Mouse (Mus musculus) midbrain, embryonic 13.5 days (tissue): ENCODE measurements at regions not wholly inside any gene's neighbourhood (a gene's known extent, or its start where the extent isn't known, plus 50 kb on each side); places are given as distances from the start of the nearest gene placed in this dataset.
"Not testable (repeated sequence)": the region's sequence is repeated elsewhere in the genome, so short reads cannot be mapped to it uniquely, and the experiment has no call there.

Source experiments
- ATAC-seq: fragments of 200-750 bp; cut with Nextera tagmentation; 2 replicates; pipeline ENCODE4 v1.8.0; 2017; ENCODE audit warnings: mild to moderate bottlenecking, moderate TSS enrichment, moderate library complexity
- H3K27ac ChIP-seq: fragments of 300-500 bp; sonication (generic); 2 replicates; pipeline ENCODE4 v1.5.1; 2015; ENCODE audit warnings: inconsistent platforms, mild to moderate bottlenecking, moderate library complexity
- H3K27me3 ChIP-seq: fragments of 300-500 bp; sonication (generic); 2 replicates; pipeline ENCODE4 v1.6.1; 2015; ENCODE audit warnings: mild to moderate bottlenecking, inconsistent platforms
- H3K36me3 ChIP-seq: fragments of 300-500 bp; sonication (generic); 2 replicates; pipeline ENCODE4 v1.6.1; 2015; ENCODE audit warnings: mild to moderate bottlenecking, inconsistent platforms
- H3K4me1 ChIP-seq: fragments of 300-500 bp; sonication (generic); replicated peaks from 2 replicates; pipeline ENCODE4 v1.6.1; 2015; ENCODE audit warnings: inconsistent platforms
- H3K4me2 ChIP-seq: fragments of 300-500 bp; sonication (generic); replicated peaks from 2 replicates; pipeline ENCODE4 v1.6.1; 2015; ENCODE audit warnings: moderate library complexity, mild to moderate bottlenecking, inconsistent platforms
- H3K4me3 ChIP-seq: fragments of 300-500 bp; sonication (generic); replicated peaks from 2 replicates; pipeline ENCODE4 v1.5.1; 2015; ENCODE audit warnings: mild to moderate bottlenecking, inconsistent platforms
- H3K9ac ChIP-seq: fragments of 300-500 bp; sonication (generic); replicated peaks from 2 replicates; pipeline ENCODE4 v1.6.1; 2015; ENCODE audit warnings: mild to moderate bottlenecking, inconsistent platforms
- H3K9me3 ChIP-seq: fragments of 300-500 bp; sonication (generic); 2 replicates; pipeline ENCODE4 v1.6.1; 2016; ENCODE audit warnings: mild to moderate bottlenecking, inconsistent platforms
- WGBS: fragments of 180-500 bp; shearing (Covaris S2); methylation state at CpG from one replicate; pipeline ENCODE4 v1.1.7; 2015; 5-methylcytosine and 5-hydroxymethylcytosine counted together

GRCm38 (mm10) chr1:80969927-80970326, 106.8 kb upstream of the Nyap2 start:
- no peak for ATAC-seq
- no peaks in the 10 kb centered on the region for H3K27me3 ChIP-seq
- H3K4me1 ChIP-seq, result no peaks in the 10 kb centered on the region
- no peaks in the 10 kb centered on the region for H3K36me3 ChIP-seq
- no peaks in the 10 kb centered on the region for H3K9me3 ChIP-seq
- no peak overlapping the region for H3K4me2 ChIP-seq
- H3K4me3 ChIP-seq, result no peak overlapping the region
- H3K9ac ChIP-seq, result no peak overlapping the region
- no peak overlapping the region for H3K27ac ChIP-seq

GRCm38 (mm10) chr1:80969194-80969593, 107.6 kb upstream of the Nyap2 start:
- Histone ChIP-seq H3K4me3 (no peak overlapping the region), H3K9ac (no peak overlapping the region), H3K4me1 (no peaks in the 10 kb centered on the region), H3K27me3 (no peaks in the 10 kb centered on the region), H3K9me3 (no peaks in the 10 kb centered on the region), H3K4me2 (no peak overlapping the region), H3K36me3 (no peaks in the 10 kb centered on the region), H3K27ac (no peak overlapping the region)
- ATAC-seq, result no peak
- WGBS, result 80% methylated on average over 1 of the region's 1 CpGs

GRCm38 (mm10) chr1:80965792-80966191, 111.0 kb upstream of the Nyap2 start:
- Histone ChIP-seq H3K4me3 (no peak overlapping the region), H3K27ac (no peak overlapping the region), H3K4me2 (no peak overlapping the region), H3K4me1 (no peaks in the 10 kb centered on the region), H3K36me3 (no peaks in the 10 kb centered on the region), H3K9me3 (no peaks in the 10 kb centered on the region), H3K27me3 (no peaks in the 10 kb centered on the region), H3K9ac (no peak overlapping the region)
- 89% methylated on average over 2 of the region's 2 CpGs for WGBS
- no peak for ATAC-seq

- H3K27me3 ChIP-seq, result no peaks in the 10 kb centered on the region
- H3K4me2 ChIP-seq, result no peak overlapping the region
- no peaks in the 10 kb centered on the region for H3K36me3 ChIP-seq
- H3K4me3 ChIP-seq, result no peak overlapping the region
- WGBS, result 91% methylated on average over 5 of the region's 5 CpGs
- H3K4me1 ChIP-seq, result no peaks in the 10 kb centered on the region
- H3K27ac ChIP-seq, result no peak overlapping the region
- no peak for ATAC-seq
- no peaks in the 10 kb centered on the region for H3K9me3 ChIP-seq
- H3K9ac ChIP-seq, result no peak overlapping the region
Measured at GRCm38 (mm10) chr1:80964376-80964775, 112.4 kb upstream of the Nyap2 start.

GRCm38 (mm10) chr1:80963838-80964237, 112.9 kb upstream of the Nyap2 start:
- Histone ChIP-seq H3K4me2 (no peak overlapping the region), H3K36me3 (no peaks in the 10 kb centered on the region), H3K4me1 (no peaks in the 10 kb centered on the region), H3K4me3 (no peak overlapping the region), H3K27me3 (no peaks in the 10 kb centered on the region), H3K9ac (no peak overlapping the region), H3K9me3 (no peaks in the 10 kb centered on the region), H3K27ac (no peak overlapping the region)
- ATAC-seq, result no peak
- WGBS, result 84% methylated on average over 1 of the region's 1 CpGs

GRCm38 (mm10) chr1:80950406-80950805, 126.3 kb upstream of the Nyap2 start:
- no peak overlapping the region for H3K4me3 ChIP-seq
- H3K9me3 ChIP-seq, result no peaks in the 10 kb centered on the region
- H3K27me3 ChIP-seq, result no peaks in the 10 kb centered on the region
- ATAC-seq, result no peak
- no peak overlapping the region for H3K9ac ChIP-seq
- 90% methylated on average over 4 of the region's 4 CpGs for WGBS
- H3K27ac ChIP-seq, result no peak overlapping the region
- H3K36me3 ChIP-seq, result no peaks in the 10 kb centered on the region
- no peak overlapping the region for H3K4me2 ChIP-seq
- H3K4me1 ChIP-seq, result no peaks in the 10 kb centered on the region

- H3K4me2 ChIP-seq, H3K36me3 ChIP-seq, H3K4me3 ChIP-seq, H3K4me1 ChIP-seq, H3K9me3 ChIP-seq, H3K27ac ChIP-seq, H3K27me3 ChIP-seq, H3K9ac ChIP-seq, ATAC-seq: not testable (repeated sequence)
Measured at GRCm38 (mm10) chr1:80946049-80946448, 130.7 kb upstream of the Nyap2 start.

- no peaks in the 10 kb centered on the region for H3K36me3 ChIP-seq
- no peak overlapping the region for H3K4me2 ChIP-seq
- H3K9me3 ChIP-seq, result no peaks in the 10 kb centered on the region
- no peaks in the 10 kb centered on the region for H3K4me1 ChIP-seq
- no peak overlapping the region for H3K27ac ChIP-seq
- ATAC-seq, result no peak
- H3K27me3 ChIP-seq, result no peaks in the 10 kb centered on the region
- WGBS, result 55% methylated on average over 4 of the region's 4 CpGs
- H3K9ac ChIP-seq, result no peak overlapping the region
- H3K4me3 ChIP-seq, result no peak overlapping the region
Measured at GRCm38 (mm10) chr1:80939372-80939771, 137.4 kb upstream of the Nyap2 start.

GRCm38 (mm10) chr1:80899281-80899680, 141.0 kb upstream of the Dock10 start:
- H3K4me1 ChIP-seq, result no peaks in the 10 kb centered on the region
- no peak overlapping the region for H3K27ac ChIP-seq
- no peak overlapping the region for H3K4me3 ChIP-seq
- H3K9me3 ChIP-seq, result no peaks in the 10 kb centered on the region
- WGBS, result 72% methylated on average over 4 of the region's 4 CpGs
- H3K36me3 ChIP-seq, result no peaks in the 10 kb centered on the region
- no peaks in the 10 kb centered on the region for H3K27me3 ChIP-seq
- no peak overlapping the region for H3K4me2 ChIP-seq
- H3K9ac ChIP-seq, result no peak overlapping the region
- ATAC-seq, result no peak

GRCm38 (mm10) chr1:80874140-80874849, 116.0 kb upstream of the Dock10 start:
- Histone ChIP-seq H3K27ac (no peak overlapping the region), H3K4me1 (no peaks in the 10 kb centered on the region), H3K4me3 (no peak overlapping the region), H3K9ac (no peak overlapping the region), H3K9me3 (no peaks in the 10 kb centered on the region), H3K4me2 (no peak overlapping the region), H3K27me3 (no peaks in the 10 kb centered on the region), H3K36me3 (no peaks in the 10 kb centered on the region)
- no peak for ATAC-seq
- 85% methylated on average over 4 of the region's 4 CpGs for WGBS

- no peak overlapping the region for H3K9ac ChIP-seq
- no peaks in the 10 kb centered on the region for H3K4me1 ChIP-seq
- H3K4me3 ChIP-seq, result no peak overlapping the region
- H3K27ac ChIP-seq, result no peak overlapping the region
- no peaks in the 10 kb centered on the region for H3K36me3 ChIP-seq
- no peak for ATAC-seq
- H3K27me3 ChIP-seq, result no peaks in the 10 kb centered on the region
- no peaks in the 10 kb centered on the region for H3K9me3 ChIP-seq
- H3K4me2 ChIP-seq, result no peak overlapping the region
- WGBS, result 76% methylated on average over 2 of the region's 2 CpGs
Measured at GRCm38 (mm10) chr1:80873596-80873995, 115.3 kb upstream of the Dock10 start.

- no peak for ATAC-seq
- H3K4me1 ChIP-seq, result no peaks in the 10 kb centered on the region
- no peaks in the 10 kb centered on the region for H3K9me3 ChIP-seq
- no peaks in the 10 kb centered on the region for H3K27me3 ChIP-seq
- H3K36me3 ChIP-seq, result no peaks in the 10 kb centered on the region
- no peak overlapping the region for H3K27ac ChIP-seq
- no peak overlapping the region for H3K4me2 ChIP-seq
- H3K4me3 ChIP-seq, result no peak overlapping the region
- H3K9ac ChIP-seq, result no peak overlapping the region
Measured at GRCm38 (mm10) chr1:80868805-80869204, 110.5 kb upstream of the Dock10 start.

GRCm38 (mm10) chr1:80856981-80857380, 98.7 kb upstream of the Dock10 start:
- H3K4me1 ChIP-seq, result no peaks in the 10 kb centered on the region

More at GRCm38 (mm10) chr1:80856981-80857380, 98.7 kb upstream of the Dock10 start:
- Histone ChIP-seq H3K36me3 (no peaks in the 10 kb centered on the region), H3K27me3 (no peaks in the 10 kb centered on the region), H3K4me3 (no peak overlapping the region), H3K27ac (no peak overlapping the region), H3K9ac (no peak overlapping the region), H3K4me2 (no peak overlapping the region), H3K9me3 (no peaks in the 10 kb centered on the region)
- WGBS, result 76% methylated on average over 2 of the region's 2 CpGs
- no peak for ATAC-seq
